Mouse (Mus musculus) erythroblast, embryonic 14.5 days (primary cell): ENCODE measurements around the gene Fignl2. TPM values are rescaled to one million over a fixed set of nuclear protein-coding genes. Genes with fewer than 3 reads are reported as not detected.

Source experiments
- H3K27me3 ChIP-seq: 2 replicates; pipeline ENCODE4 v1.6.1; 2012; ENCODE audit warnings: inconsistent platforms; ENCODE audit not compliant: control insufficient read depth
- H3K36me3 ChIP-seq: 2 replicates; pipeline ENCODE4 v1.6.1; 2012; ENCODE audit warnings: mild to moderate bottlenecking, inconsistent platforms; ENCODE audit not compliant: control insufficient read depth
- H3K4me1 ChIP-seq: 2 replicates; pipeline ENCODE4 v1.6.1; 2012; ENCODE audit warnings: inconsistent platforms; ENCODE audit not compliant: control insufficient read depth
- H3K4me3 ChIP-seq: replicated peaks from 2 replicates; pipeline ENCODE3; 2012; ENCODE audit warnings: moderate library complexity, mild to moderate bottlenecking, inconsistent platforms
- H3K9me3 ChIP-seq: 2 replicates; pipeline ENCODE4 v1.6.1; 2012; ENCODE audit warnings: low read length, inconsistent platforms, mixed read lengths; ENCODE audit not compliant: control insufficient read depth
- GATA1 ChIP-seq: IDR thresholded peaks from 2 replicates; pipeline ENCODE4 v1.6.1; 2012; ENCODE audit warnings: low read length, inconsistent platforms, mixed read lengths
- TAL1 ChIP-seq: IDR thresholded peaks from 3 replicates; pipeline ENCODE4 v1.6.1; 2012; ENCODE audit warnings: low read length, inconsistent platforms, mixed read lengths
- polyA plus RNA-seq: library from polyadenylated mRNA; stranded (reverse); fragments of >175 nt; gene quantifications from 2 replicates; pipeline ENCODE4 v1.2.3, GENCODE M21; 2012

Gene Fignl2
- polyA plus RNA-seq, 1 experiment, result not detected

DNA sequence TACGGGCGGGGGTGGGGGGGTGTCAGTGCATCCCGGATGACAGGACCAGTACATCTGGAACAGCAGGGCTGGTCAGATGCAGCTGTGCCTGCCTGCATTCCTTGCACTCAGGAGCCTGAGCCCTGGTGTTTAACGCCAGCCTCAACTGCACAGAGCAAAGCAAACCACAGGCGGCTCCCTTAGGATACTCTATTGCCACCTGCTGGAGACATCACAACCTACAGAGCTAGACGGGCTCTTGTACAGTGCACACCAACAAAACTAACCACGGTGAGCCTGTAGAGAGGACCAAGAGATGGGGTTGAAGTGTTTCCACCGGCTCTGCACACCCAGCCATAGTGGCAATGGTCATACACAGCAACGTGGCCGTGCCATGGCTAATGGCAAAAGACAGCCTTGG lies 22.1 kb downstream of the Fignl2 start:
- H3K36me3 ChIP-seq, result no peaks in the 10 kb centered on the region
- H3K4me1 ChIP-seq, result no peaks in the 10 kb centered on the region; the same call in 1 of the 2 replicates
- peaks cover 44% of the 10 kb centered on the region for H3K27me3 ChIP-seq
- H3K9me3 ChIP-seq, result peaks cover 11% of the 10 kb centered on the region
- no peak for TF ChIP-seq GATA1
- TF ChIP-seq TAL1, result no peak
- no peak overlapping the region for H3K4me3 ChIP-seq

DNA sequence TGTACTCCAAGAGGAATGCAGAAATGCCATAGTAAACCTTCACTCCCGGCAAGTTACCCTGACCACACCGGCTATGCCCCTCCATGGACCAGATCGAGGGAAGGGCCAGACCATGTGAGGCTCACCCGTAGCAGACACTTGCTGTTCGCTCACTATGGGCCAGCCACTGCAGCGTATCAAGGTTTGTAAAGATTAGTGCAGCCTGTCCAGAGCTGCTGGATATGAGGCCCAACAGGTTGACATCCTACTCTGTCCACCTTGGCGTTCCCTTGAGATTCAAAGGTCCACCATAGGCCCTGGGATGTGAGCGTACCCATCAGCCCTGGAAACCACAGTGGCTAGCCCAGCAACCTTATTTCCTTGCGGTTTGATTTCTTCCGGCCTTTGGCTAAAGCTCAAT lies 23.8 kb downstream of the Fignl2 start:
- H3K4me1 ChIP-seq, result no peaks in the 10 kb centered on the region; the same call in 1 of the 2 replicates
- peaks cover 11% of the 10 kb centered on the region for H3K9me3 ChIP-seq
- no peak overlapping the region for H3K4me3 ChIP-seq
- H3K27me3 ChIP-seq, result peaks cover 57% of the 10 kb centered on the region
- no peaks in the 10 kb centered on the region for H3K36me3 ChIP-seq
- TF ChIP-seq TAL1, result no peak
- TF ChIP-seq GATA1, result no peak

DNA sequence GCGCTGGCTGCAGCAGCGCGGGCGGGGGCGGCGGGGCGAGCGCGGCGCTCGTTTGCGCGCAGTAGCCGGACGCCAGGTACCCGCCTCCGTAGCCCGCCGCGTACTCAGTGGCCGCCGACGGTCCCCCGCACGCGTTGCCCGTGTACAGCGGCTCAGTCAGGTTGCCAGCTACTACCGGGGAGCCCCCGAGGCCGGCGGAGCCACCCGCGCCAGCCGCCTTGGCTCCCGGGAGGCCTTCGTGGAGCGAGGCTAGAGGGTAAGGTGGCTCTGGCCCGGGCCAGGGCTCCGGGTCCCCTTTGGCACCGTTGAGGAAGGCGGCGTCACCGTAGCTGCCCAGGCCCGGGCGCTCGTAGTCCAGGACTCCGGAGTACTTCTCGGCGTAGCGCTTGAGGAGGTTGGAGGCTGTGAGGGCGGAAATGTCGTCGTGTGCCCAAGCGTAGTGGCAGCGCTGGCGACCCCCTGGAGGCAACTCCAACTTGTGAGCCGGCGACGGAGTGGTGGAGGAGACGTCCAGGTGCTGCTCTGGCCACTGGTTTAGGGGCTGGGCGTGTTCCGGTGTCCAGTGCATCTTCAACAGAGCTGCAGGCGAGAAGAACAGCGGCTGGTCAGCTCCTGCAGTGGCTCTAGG lies 24.4 kb downstream of the Fignl2 start:
- no peak for TF ChIP-seq TAL1
- no peak for TF ChIP-seq GATA1
- H3K36me3 ChIP-seq, result no peaks in the 10 kb centered on the region
- H3K4me1 ChIP-seq, result no peaks in the 10 kb centered on the region; the same call in 1 of the 2 replicates
- peaks cover 58% of the 10 kb centered on the region for H3K27me3 ChIP-seq
- H3K4me3 ChIP-seq, result no peak overlapping the region
- peaks cover 11% of the 10 kb centered on the region for H3K9me3 ChIP-seq

DNA sequence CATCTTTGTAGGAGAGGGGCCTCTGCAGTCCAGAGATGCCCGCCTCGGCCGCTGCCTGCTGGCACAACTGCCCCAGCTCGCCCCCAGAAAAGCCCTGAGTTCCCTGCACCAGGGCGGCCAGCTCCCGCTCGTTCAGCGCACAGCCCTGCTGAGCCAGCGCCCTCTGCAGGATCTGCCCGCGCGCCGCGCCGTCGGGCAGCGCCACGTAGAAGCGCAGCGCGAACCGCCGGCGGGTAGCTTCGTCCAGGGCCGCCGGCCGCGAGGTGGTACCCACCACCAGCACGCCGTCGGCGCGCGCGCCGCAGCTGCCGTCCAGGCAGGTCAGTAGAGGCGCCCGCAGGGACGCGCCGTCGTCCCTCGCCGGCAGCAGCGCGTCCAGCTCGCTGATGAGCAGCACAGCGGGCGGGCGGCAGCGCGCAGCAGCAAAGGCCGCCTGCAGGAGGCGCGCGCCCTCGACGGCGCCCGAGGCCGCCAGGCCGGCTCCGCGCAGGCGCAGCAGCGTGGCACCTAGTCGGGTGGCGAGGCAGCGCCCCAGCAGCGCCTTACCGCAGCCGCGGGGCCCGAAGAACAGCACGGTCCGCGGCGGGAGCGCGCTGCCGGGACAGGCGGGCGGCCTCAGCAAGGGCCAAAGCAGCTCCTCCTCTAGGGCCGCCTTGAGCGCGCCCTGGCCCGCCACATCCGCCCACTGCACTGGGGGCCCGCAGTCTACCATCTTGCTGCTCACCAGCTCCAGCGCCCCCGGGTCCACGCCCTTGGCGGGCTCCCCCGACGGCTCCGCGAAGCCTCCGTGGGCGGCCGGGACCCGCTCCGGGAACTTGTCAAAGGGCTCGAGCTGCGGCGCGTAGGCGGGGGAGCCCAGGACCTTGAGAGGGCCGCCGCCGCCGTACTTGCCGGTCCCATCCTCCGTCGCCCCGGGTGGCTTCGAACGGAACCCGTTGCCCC lies 25.5 kb downstream of the Fignl2 start:
- H3K36me3 ChIP-seq, result no peaks in the 10 kb centered on the region
- peaks cover 69% of the 10 kb centered on the region for H3K27me3 ChIP-seq
- no peak overlapping the region for H3K4me3 ChIP-seq
- no peaks in the 10 kb centered on the region; the same call in 1 of the 2 replicates for H3K4me1 ChIP-seq
- H3K9me3 ChIP-seq, result peaks cover 11% of the 10 kb centered on the region
- TF ChIP-seq TAL1, result no peak
- no peak for TF ChIP-seq GATA1

DNA sequence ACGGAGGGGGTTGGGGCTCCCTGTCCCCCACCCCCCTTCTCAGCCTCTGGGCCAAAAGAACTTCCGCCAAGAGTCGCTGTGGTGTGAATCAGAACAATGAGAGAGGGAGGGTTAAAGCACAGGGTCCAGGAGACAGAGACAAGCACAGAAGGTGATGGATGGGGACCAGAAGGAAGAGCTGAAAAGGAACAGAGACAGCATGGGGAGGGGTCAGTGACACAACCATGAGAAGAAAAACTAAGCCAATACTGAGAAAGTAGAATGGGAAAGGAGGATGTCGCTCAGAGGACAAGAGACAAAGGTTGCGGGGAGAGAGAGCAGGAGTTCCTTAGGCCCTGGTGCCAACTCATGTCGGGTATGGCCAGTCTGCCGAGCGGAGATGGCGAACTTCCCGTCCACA lies 26.5 kb downstream of the Fignl2 start:
- TF ChIP-seq GATA1, result no peak
- no peak for TF ChIP-seq TAL1
- Histone ChIP-seq H3K4me3 (no peak overlapping the region), H3K27me3 (peaks cover 78% of the 10 kb centered on the region), H3K4me1 (no peaks in the 10 kb centered on the region; the same call in 1 of the 2 replicates), H3K36me3 (no peaks in the 10 kb centered on the region), H3K9me3 (peaks cover 11% of the 10 kb centered on the region)

DNA sequence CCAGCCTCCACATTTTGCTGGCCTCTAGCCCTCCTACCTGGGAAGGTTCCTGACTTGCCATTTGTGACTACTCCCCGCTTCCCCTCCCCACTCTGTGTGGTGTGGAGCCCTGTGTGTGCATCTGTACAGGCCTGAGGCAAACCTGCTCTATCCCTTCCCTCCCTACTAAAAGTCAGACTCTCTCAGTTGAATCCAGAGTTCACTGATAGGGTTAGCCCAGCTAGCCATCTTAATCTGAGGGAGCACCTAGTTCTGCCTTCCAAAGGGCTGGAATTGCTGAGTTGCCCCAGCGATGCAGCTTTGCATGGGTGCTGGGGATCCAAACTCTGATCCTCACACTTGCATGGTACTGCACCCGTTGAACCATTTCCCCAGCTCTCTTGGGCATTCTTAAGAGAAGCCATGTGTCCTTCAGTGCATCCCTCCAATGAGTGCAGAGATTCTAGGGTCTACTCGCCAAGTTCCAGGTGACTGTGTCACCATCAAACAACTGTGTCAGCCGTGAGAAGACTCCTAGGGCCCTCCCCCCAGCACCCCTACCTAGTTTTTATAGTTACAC lies 29.9 kb downstream of the Fignl2 start:
- H3K36me3 ChIP-seq, result no peaks in the 10 kb centered on the region
- no peak overlapping the region for H3K4me3 ChIP-seq
- no peaks in the 10 kb centered on the region; the same call in 1 of the 2 replicates for H3K4me1 ChIP-seq
- TF ChIP-seq TAL1 (no peak), GATA1 (no peak)
- peaks cover 12% of the 10 kb centered on the region for H3K9me3 ChIP-seq
- H3K27me3 ChIP-seq, result peaks cover 89% of the 10 kb centered on the region

DNA sequence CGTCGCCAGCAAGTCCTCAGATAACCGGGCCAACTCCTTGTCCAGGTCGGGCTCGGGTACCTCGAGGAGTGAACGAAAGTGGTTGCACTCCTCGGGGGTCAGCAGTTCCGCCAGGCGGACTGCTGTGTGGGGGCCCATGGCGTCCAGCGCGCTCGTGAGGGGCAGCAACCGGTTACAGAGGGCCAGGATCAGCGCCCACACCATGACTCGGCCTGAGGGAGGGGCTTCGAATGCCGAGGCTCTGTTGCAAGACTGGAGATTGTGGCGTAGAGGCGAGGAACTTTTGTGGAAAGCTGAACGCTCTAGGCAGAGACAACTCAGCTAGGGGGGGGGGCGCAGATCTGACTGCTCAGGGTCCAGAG lies 31.2 kb downstream of the Fignl2 start, which contains the start of gene Gm47841:
Gene Gm47841, minus strand, starts transcription at position 204 of the 362 bp plus-strand sequence.
- TF ChIP-seq GATA1 (no peak), TAL1 (no peak)
- Histone ChIP-seq H3K9me3 (peaks cover 2% of the 10 kb centered on the region; the same call in 1 of the 2 replicates), H3K27me3 (peaks cover 84% of the 10 kb centered on the region), H3K36me3 (no peaks in the 10 kb centered on the region), H3K4me1 (no peaks in the 10 kb centered on the region), H3K4me3 (no peak within 1 kb of the TSS)

DNA sequence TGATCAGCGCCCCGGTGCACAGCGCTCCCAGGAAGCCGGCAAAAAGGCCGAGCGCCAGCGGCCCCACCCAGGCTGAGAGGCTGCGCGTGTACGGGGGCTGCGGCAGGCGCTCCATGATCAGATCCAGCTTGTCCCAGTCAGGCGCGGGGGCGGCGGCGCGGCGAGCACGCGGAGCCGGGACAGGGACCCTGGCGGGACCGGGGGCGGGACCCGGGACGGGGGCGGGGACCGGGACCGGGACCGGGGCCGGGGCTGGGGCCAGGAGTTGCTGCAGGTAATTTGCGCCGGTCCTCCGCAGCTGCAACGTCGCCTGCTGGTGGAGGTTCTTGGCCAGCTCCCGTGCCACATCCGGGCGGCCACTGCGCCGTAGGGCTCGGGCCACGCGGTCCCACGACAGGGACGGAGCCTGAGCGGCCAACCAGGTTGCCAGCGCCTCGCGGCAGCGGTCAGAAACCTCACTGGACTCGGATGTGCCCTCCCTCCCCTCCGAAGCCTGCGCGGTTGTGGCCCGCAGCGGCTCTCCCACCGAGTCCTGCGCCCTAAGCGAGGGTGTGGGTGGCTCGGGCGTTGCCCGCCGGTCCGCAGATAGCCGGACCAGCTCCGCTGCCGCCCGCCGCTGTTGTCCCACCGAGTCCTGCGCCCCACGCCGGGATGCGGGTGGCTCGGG lies 31.7 kb downstream of the Fignl2 start:
- Histone ChIP-seq H3K4me3 (no peak overlapping the region), H3K9me3 (peaks cover 2% of the 10 kb centered on the region; the same call in 1 of the 2 replicates), H3K4me1 (no peaks in the 10 kb centered on the region), H3K36me3 (no peaks in the 10 kb centered on the region), H3K27me3 (peaks cover 82% of the 10 kb centered on the region)
- TF ChIP-seq TAL1 (no peak), GATA1 (no peak)
